Mouse (Mus musculus) spleen, postnatal 14 days (tissue): ENCODE measurements around the gene Sema5a.

Source experiments
- DNase-seq, 2 experiments: peaks; one replicate each; pipeline ENCODE4 v3.0.0; 2021 to 2022; ENCODE audit warnings: low spot score in 2 of 2

The Sema5a gene

GRCm38 (mm10) chr15:32543181-32543580 lies 298.6 kb downstream of the Sema5a start:
- no peak for DNase-seq

- DNase-seq, result no peak
These were observed 300.8 kb downstream of the Sema5a start for GRCm38 (mm10) chr15:32545455-32545854.

- no peak for DNase-seq
These were observed 302.1 kb downstream of the Sema5a start for GRCm38 (mm10) chr15:32546746-32547145.

GRCm38 (mm10) chr15:32558925-32559324 lies 314.3 kb downstream of the Sema5a start:
- no peak for DNase-seq

- no peak for DNase-seq
These were observed 318.0 kb downstream of the Sema5a start for GRCm38 (mm10) chr15:32562600-32562999.

- DNase-seq, result no peak
These were observed 323.7 kb downstream of the Sema5a start for GRCm38 (mm10) chr15:32568181-32568857.

- DNase-seq, result no peak
These were observed 324.3 kb downstream of the Sema5a start for GRCm38 (mm10) chr15:32568858-32569387.

GRCm38 (mm10) chr15:32574327-32574726 lies 329.7 kb downstream of the Sema5a start:
- no peak for DNase-seq

- DNase-seq, result no peak
These were observed 330.6 kb downstream of the Sema5a start for GRCm38 (mm10) chr15:32575212-32575611.

GRCm38 (mm10) chr15:32579351-32579750 lies 334.7 kb downstream of the Sema5a start:
- DNase-seq, result no peak

GRCm38 (mm10) chr15:32590641-32591040 lies 346.0 kb downstream of the Sema5a start:
- DNase-seq, result no peak

GRCm38 (mm10) chr15:32593746-32594145 lies 349.1 kb downstream of the Sema5a start:
- no peak for DNase-seq

GRCm38 (mm10) chr15:32596574-32596973 lies 352.0 kb downstream of the Sema5a start:
- no peak for DNase-seq

GRCm38 (mm10) chr15:32597189-32597588 lies 352.6 kb downstream of the Sema5a start:
- no peak for DNase-seq

GRCm38 (mm10) chr15:32607236-32607635 lies 362.6 kb downstream of the Sema5a start:
- no peak for DNase-seq

GRCm38 (mm10) chr15:32610776-32611175 lies 366.2 kb downstream of the Sema5a start:
- no peak for DNase-seq

- no peak for DNase-seq
These were observed 366.6 kb downstream of the Sema5a start for GRCm38 (mm10) chr15:32611201-32611600.

- DNase-seq, result no peak
These were observed 369.1 kb downstream of the Sema5a start for GRCm38 (mm10) chr15:32613718-32614117.

GRCm38 (mm10) chr15:32615773-32616172 lies 371.2 kb downstream of the Sema5a start:
- DNase-seq, result no peak

GRCm38 (mm10) chr15:32619199-32619598 lies 374.6 kb downstream of the Sema5a start:
- DNase-seq, result no peak

- DNase-seq, result no peak
These were observed 378.6 kb downstream of the Sema5a start for GRCm38 (mm10) chr15:32623037-32623739.

GRCm38 (mm10) chr15:32624106-32624505 lies 379.5 kb downstream of the Sema5a start:
- DNase-seq, result no peak

GRCm38 (mm10) chr15:32626031-32626430 lies 381.4 kb downstream of the Sema5a start:
- DNase-seq, result no peak
